Comparison of ENCODE assay signal across 8 mouse cellular contexts in the genomic region with DNA sequence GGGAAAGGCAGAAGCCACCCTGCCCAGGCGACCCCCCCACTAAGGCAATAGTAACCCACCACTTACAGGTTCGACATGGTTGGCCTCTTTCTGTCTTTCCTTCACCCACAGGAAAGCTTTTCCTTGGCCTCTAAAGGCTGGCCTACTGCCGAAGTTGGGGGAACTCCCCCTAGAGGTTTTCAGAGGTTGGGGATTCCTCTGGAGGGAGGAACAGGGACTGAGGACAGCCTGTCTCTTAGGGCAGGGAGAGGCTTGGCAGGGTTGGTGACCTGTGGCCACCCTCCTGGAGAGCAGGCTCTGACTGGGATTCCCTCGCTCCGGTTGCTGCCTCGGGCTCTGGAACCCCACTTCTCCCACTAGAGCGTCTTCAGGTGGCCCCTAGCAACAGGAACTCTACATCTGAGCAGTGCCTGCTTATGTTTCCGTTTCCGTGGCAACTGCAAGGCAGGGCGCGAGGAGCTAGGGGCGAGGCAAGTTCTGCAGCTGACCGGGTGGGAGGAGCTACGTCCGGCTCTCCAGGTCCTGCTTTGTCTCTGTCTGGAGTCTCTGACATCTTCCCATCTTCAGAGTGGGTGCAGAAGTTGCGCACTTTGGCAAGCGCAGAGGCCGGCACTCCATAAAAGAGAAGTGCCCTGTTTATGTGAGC. TPM values are rescaled to one million over a fixed set of nuclear protein-coding genes. Genes with fewer than 3 reads are reported as not detected.
DNase-seq lines count a peak whose midpoint lies in the region; ATAC-seq and TF ChIP-seq lines count a peak whose summit lies in the region.

A gene (minus strand): TSS at position 303 of the 646 bp plus-strand sequence.

- H3K4me2 ChIP-seq in intestine, embryonic 15.5 days (replicated peaks) = peak within 1 kb of the TSS; percentile 54

- H3K27me3 ChIP-seq in embryonic facial prominence, embryonic 10.5 days (replicated peaks; ENCODE audit: low read depth, poor library complexity, severe bottlenecking) = peaks cover 6% of the 10 kb centered on the region
- no peaks in the 10 kb centered on the region for H3K27me3 ChIP-seq in intestine, embryonic 15.5 days (replicated peaks)
- no peaks in the 10 kb centered on the region for H3K27me3 ChIP-seq in small intestine, adult 2 months (ENCODE audit: control insufficient read depth, insufficient read depth, low read length)

- no peak for TF ChIP-seq CTCF in small intestine, adult 2 months (IDR thresholded peaks at IDR 0.05; ENCODE audit: extremely low read depth, insufficient read length, insufficient replicate concordance, low read depth, low read length)

- WGBS in embryonic facial prominence, embryonic 10.5 days = 3% methylated on average over 18 of the region's 18 CpGs
- WGBS in intestine, embryonic 15.5 days = 4% methylated on average over 18 of the region's 18 CpGs
- 5% methylated on average over 18 of the region's 18 CpGs for WGBS in small intestine, adult 2 months

- TF ChIP-seq POLR2A in small intestine, adult 2 months (IDR thresholded peaks at IDR 0.05; ENCODE audit: low read depth, low read length) = no peak

- ATAC-seq in granulocyte monocyte progenitor cell, adult 5-6 weeks (replicated peaks; ENCODE audit: poor library complexity, severe bottlenecking) = peak; percentile 85
- ATAC-seq in intestine, embryonic 15.5 days = peak; percentile 95
- no peak for ATAC-seq in inflammation-experienced regulatory T-cells, adult 6 months

- H3K36me3 ChIP-seq in embryonic facial prominence, embryonic 10.5 days (replicated peaks) = no peaks in the 10 kb centered on the region
- H3K36me3 ChIP-seq in intestine, embryonic 15.5 days = no peaks in the 10 kb centered on the region
- H3K36me3 ChIP-seq in small intestine, adult 2 months (ENCODE audit: control insufficient read depth, insufficient read depth, low read length) = no peaks in the 10 kb centered on the region

- H3K4me3 ChIP-seq in embryonic facial prominence, embryonic 10.5 days = peak within 1 kb of the TSS; percentile 49
- 0 out of 2 replicates have a peak within 1 kb of the TSS, but pooled peaks have one; percentile 7 for H3K4me3 ChIP-seq in intestine, embryonic 15.5 days (replicated peaks)
- H3K4me3 ChIP-seq in small intestine, adult 2 months (ENCODE audit: low read depth, low read length) = peak within 1 kb of the TSS; percentile 19

- peaks cover 32% of the 10 kb centered on the region for H3K4me1 ChIP-seq in embryonic facial prominence, embryonic 10.5 days
- peaks cover 21% of the 10 kb centered on the region for H3K4me1 ChIP-seq in intestine, embryonic 15.5 days (replicated peaks)
- no peaks in the 10 kb centered on the region; the same call in 1 of the 2 replicates for H3K4me1 ChIP-seq in small intestine, adult 2 months (ENCODE audit: control insufficient read depth, insufficient read depth, insufficient read length, low read length)

- no peak within 1 kb of the TSS for H3K9ac ChIP-seq in intestine, embryonic 15.5 days

- peak within 1 kb of the TSS; percentile 86 for H3K27ac ChIP-seq in embryonic facial prominence, embryonic 10.5 days (replicated peaks)
- peak within 1 kb of the TSS; percentile 60 for H3K27ac ChIP-seq in intestine, embryonic 15.5 days
- H3K27ac ChIP-seq in small intestine, adult 2 months (ENCODE audit: insufficient read depth, low read depth, low read length) = no peak within 1 kb of the TSS

- DNase-seq in adrenal gland, adult (ENCODE audit: inconsistent age in 2 of 2, low spot score in 1 of 2) = peak; percentile 49 to 75
- peak; percentile 92 for DNase-seq in embryonic facial prominence, embryonic 10.5 days (ENCODE audit: low spot score)
- peak; percentile 16 to 68 for DNase-seq in left cerebral cortex, adult 9 months (ENCODE audit: low spot score in 2 of 2)
- DNase-seq in mesoderm, embryonic 11.5 days (ENCODE audit: low read depth, low spot score) = peak; percentile 92

- H3K9me3 ChIP-seq in embryonic facial prominence, embryonic 10.5 days = no peaks in the 10 kb centered on the region
- no peaks in the 10 kb centered on the region for H3K9me3 ChIP-seq in intestine, embryonic 15.5 days

RNA-seq across cellular contexts. Expression of the gene that starts here (rescaled TPM):
- polyA plus RNA-seq in embryonic facial prominence, embryonic 10.5 days (2016; fragmentation: Nextera tagmentation; extraction: Ambion mirVana) = 0.20 TPM in 1 of 2 replicates, not detected in the other
- total RNA-seq in granulocyte monocyte progenitor cell, adult 5-6 weeks (2014; fragmentation: Nextera tagmentation) = not detected in 2 replicates
- not detected in 2 replicates for total RNA-seq in granulocyte monocyte progenitor cell, adult 5-6 weeks (2017)
- polyA plus RNA-seq in intestine, embryonic 15.5 days (2015; fragmentation: Nextera tagmentation; extraction: Ambion mirVana) = 0.09 and 0.24 TPM in 2 replicates
- not detected in 2 replicates for polyA plus RNA-seq in small intestine, adult 2 months (2012; rRNA removed)
- not detected for polyA plus RNA-seq in inflammation-experienced regulatory T-cells, adult 6 months (2017; shearing (Covaris generic))

Comparison
In these comparisons a context has a peak if more than half of its experiments do, and no peak if none do; other contexts are left out.
1. Peak in DNase-seq, H3K4me3 ChIP-seq and H3K27ac ChIP-seq in embryonic facial prominence, embryonic 10.5 days; RNA of the gene not detected or under 1 TPM.
2. Peak in ATAC-seq in granulocyte monocyte progenitor cell, adult 5-6 weeks; RNA of the gene not detected or under 1 TPM.
3. Peak in ATAC-seq, H3K4me3 ChIP-seq, H3K27ac ChIP-seq and H3K4me2 ChIP-seq in intestine, embryonic 15.5 days; RNA of the gene not detected or under 1 TPM.
4. DNase-seq: peak in every context shown above with its lines; median percentile 92 in embryonic facial prominence, embryonic 10.5 days; 92 in mesoderm, embryonic 11.5 days; 62 in adrenal gland, adult; 42 in left cerebral cortex, adult 9 months.